Mouse (Mus musculus) kidney, postnatal 14 days (tissue): ENCODE measurements at regions not wholly inside any gene's neighbourhood (a gene's known extent, or its start where the extent isn't known, plus 50 kb on each side); places are given as distances from the start of the nearest gene placed in this dataset.
A peak's percentile ranks its signal among the peaks of the same experiment; 100 is the strongest.

Experiments used
- DNase-seq: peaks from one replicate; pipeline ENCODE4 v3.0.0; 2022; ENCODE audit warnings: mixed read lengths

GRCm38 (mm10) chr10:111073851-111074430 is 64.0 kb upstream of the Zdhhc17 start:
- peak; percentile 15 for DNase-seq

- peak; percentile 69 for DNase-seq
These were observed 63.3 kb upstream of the Zdhhc17 start for GRCm38 (mm10) chr10:111073262-111073661.

GRCm38 (mm10) chr10:111072554-111072909 is 62.6 kb upstream of the Zdhhc17 start:
- DNase-seq = no peak

GRCm38 (mm10) chr10:111071805-111072553 is 62.0 kb upstream of the Zdhhc17 start:
- DNase-seq = peak; percentile 54

- peak; percentile 18 for DNase-seq
These were observed 56.2 kb upstream of the Zdhhc17 start for GRCm38 (mm10) chr10:111066146-111066545.

GRCm38 (mm10) chr10:111060626-111061025 is 50.7 kb upstream of the Zdhhc17 start:
- peak; percentile 55 for DNase-seq
